Mouse (Mus musculus): ENCODE results near the gene Tbc1d10b.

DNA sequence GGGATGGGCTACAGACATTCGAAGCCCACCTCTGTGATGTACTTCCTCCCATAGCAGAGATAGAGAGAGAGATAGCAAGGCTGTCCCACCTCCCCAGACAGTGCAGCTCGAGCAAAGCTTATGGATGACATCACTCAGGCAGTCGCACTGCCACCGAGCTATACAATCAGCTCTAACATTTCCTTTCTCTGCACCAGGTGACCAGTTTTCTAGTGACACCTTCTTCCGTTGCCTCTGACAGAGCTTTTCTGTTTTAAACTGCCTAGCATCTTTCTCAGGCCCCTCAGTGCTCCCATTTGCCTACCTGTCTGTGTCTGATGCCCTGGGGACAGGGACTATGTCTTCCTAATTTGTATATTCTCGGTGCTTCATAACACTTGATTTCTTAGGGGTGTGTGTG is 12.2 kb upstream of the Tbc1d10b start:
- no peak for TF ChIP-seq CTCF (IDR thresholded peaks at IDR 0.05; ENCODE audit: low read depth)
- no peak for TF ChIP-seq EP300 (IDR thresholded peaks at IDR 0.05; ENCODE audit: low read depth)
